Mouse (Mus musculus): Measurements from ENCODE around the gene Gnat1. TPM values are rescaled to one million over a fixed set of nuclear protein-coding genes. Genes with fewer than 3 reads are reported as not detected.

Gnat1 gene
- total RNA-seq, 1 experiment from 2014 or later, result not detected

DNA sequence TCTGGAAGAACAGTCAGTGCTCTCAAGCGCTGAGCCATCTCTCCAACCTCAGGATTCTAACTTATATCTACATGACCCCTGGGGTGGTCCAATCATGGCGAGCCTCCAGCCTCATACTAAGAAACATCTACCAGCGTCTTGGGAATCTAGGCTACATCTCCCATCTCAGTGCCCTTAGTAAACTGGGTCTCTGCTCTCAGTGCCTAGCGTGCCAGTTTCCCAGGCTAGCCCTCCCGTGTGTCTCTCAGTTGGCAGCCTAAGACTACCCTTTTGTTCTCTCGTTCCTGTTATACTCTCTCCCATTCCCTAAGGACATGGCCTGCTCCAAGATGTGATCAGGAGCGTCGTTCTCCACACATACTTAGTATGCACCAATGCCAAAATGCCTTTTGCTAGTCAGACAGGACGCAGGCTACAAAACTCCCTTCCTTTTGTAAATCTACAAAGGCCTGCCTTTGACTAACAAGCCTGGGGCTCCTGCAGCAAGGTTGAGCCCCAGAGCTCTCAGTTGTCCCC is 48.1 kb downstream of the Gnat1 start:
- ATAC-seq (replicated peaks; ENCODE audit: low read depth, poor library complexity, severe bottlenecking), result no peak

DNA sequence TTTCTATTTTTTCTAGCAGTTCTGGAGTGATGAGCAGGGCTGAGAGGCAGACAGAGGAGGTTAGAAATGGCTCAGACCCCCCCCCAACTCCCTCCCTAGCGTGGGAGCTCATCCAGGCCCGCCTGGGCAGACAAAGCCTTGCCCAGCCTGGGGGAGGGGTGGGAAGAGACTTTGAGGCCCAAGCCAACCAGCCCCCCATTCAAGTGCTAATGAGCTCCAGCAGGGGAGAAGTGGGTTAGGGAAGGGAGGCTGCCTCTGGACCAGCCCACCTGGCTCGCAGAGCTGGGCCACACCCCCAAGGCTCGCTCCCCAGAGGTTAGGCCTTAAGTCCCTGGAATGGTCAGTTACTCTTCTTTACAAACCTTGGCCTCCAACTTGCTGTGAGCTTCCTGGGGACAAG is 48.9 kb downstream of the Gnat1 start:
- no peak for ATAC-seq (replicated peaks; ENCODE audit: low read depth, poor library complexity, severe bottlenecking)

DNA sequence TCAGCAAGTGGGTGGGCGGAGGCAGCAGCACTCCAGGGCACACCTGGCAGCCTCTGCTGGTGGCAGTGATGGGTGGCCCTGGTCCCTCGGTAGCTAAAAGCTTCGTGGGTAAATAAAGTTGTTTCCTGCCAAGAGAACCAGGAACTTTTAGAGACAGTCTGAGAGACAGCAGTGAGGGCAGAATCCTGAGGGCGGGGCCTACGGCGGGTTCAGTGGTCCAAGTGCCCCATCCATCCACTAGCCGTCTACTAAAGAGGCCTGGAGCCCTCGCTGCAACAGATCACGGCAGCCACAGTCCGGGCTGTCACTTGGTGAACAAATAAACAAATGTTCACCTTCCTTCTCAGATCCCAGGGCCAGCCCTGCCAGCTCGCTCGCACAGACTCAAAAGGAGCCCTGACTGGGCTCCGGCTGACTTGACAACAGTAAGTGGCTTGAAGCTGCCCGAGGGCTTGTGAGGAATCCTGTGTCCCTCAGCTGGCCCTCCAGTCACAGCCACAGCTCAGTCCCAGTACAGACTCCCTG is 49.5 kb downstream of the Gnat1 start:
- no peak for ATAC-seq (replicated peaks; ENCODE audit: low read depth, poor library complexity, severe bottlenecking)

DNA sequence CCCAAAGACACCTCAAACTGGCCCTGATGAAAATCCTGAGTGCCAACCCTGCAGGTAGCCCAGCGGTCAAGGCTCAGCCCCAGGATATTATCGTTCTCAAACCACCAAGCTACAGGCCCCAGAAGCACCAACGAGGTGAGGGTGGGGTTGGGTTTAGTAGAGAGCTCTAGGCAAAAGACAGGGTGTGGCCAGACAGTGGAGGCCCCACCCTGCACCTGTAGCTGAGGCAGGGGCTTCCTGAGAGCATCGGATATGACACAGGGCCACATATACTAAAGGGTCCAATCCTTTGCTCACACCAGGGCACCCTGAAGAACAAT is 50.1 kb downstream of the Gnat1 start:
- ATAC-seq (replicated peaks; ENCODE audit: low read depth, poor library complexity, severe bottlenecking), result no peak

DNA sequence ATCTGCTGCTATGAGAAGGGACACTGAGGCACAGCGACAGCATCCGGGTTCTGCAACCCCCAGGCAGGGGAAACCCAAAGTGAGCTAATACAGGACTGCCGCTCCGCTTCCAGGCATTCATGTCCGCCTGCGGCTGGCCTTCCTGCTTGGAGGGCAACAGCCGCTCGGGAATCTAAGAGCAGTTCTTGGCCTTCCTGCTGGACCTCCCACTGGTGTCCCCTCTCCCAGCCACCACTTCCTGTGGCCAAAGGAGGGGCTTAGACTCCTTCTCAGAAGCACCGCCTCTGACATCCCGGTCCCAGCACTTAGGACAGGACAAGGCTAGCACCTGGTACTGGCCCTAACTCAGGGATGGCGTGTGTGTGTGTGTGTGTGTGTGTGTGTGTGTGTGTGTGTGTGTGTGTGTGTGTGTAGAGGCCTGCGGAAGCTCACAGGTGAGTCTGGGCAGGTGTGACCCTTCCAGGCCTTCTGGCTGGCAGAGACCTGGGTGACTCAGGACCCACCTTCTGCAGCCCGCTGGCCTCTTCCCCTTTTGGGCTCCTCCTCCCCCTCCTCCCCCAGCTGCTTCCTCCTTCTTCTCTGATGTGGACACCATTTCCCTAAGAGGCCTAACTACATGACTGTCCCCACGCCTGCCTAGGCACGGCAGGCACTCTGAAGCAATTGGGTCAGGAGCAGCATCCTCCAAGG is 50.6 kb downstream of the Gnat1 start:
- peak; percentile 51 for ATAC-seq (replicated peaks; ENCODE audit: low read depth, poor library complexity, severe bottlenecking)

DNA sequence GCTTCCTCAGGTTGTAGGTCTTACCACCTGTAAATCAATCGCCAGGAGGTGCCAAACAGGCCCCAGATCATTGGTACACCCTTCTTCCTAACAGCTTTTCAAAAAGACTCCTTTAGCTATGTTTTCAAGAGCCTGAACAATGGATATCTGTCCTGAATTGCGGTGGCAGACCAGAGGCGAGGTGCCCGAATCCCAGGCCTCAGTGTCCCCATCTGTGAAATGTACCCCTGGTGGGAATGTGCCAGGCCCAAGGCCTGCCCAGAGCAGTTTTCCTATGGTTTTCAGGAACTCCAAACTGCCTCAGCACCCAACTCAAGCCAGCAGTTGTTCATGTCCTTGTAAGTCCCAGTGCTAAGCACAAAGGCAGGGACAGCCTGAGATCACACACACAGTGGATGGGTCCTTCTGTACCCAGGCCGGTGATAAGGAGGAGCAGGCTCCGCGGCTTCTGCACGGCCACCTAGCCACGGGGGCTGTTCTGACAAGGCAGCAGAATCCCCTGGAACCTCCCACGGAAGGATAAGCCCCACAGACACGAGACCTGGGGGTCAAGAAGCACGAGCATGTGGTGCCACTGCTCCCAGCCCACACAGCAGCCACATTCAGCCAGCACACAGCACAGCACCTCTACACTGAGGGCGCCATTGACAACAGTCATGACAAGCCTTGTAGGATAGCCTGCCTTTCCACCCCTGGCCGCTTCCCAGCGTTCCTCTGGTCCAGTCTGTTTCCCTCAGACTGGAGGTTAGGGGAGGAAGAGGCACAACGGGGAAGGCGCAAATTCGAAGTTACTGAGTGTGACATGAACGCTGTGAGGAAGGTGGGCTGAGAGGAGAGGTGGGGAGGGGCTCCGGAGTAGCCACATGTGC is 51.9 kb downstream of the Gnat1 start:
- ATAC-seq (replicated peaks; ENCODE audit: low read depth, poor library complexity, severe bottlenecking), result no peak

DNA sequence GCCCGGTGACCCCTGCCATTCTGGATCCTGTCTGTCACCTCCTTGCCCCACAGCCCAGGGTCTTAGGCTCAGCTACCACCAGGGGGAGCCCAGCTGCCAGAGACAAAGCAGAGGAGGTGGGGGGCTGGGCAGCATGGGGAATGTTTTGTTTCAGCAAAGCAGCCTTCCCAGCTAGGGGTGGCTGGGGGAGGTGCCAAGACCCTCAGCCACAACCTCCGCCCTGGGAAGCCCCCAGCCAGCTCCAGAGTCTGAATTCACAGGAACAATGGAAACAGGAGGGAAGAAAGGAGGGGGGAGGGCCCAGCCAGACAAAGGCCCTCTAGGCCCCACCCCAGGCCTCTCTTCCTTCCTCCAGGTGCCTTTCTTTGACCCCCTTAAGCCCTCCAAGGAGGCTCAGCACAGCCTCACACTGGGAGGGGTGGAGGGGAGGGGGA is 52.7 kb downstream of the Gnat1 start:
- ATAC-seq (replicated peaks; ENCODE audit: low read depth, poor library complexity, severe bottlenecking), result peak; percentile 47

DNA sequence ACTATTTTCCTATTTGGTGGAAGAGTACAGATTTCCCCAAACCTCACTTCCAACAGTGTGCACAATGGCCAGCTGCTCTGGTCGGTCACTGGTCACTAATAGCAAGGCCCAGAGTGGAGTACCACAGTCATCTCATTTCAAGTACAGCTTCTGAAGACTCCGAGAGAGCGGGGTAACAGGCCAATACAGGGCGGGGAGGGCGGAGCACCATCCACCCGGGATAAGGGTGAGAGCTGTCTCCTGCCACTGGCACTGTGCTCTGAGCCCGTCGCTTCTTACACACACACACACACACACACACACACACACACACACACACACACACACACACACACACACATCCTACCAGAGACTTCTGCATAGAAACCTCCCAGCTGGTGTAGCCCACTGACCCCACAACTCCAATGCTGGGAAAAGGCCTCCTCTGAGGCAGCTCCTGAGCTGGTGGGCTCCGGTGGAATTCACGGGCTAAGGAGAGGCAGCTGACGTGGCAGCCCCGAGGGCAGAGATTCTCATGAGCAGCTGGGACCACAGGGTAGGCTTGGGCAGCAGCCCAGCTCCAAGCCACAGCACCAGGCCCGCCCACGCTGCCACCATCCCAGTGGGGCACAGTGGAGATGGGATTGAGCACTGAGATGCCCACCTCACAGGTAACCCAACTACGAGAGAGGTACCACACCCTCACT is 53.2 kb downstream of the Gnat1 start:
- ATAC-seq (replicated peaks; ENCODE audit: low read depth, poor library complexity, severe bottlenecking), result peak; percentile 3; the same call in 1 of the 2 replicates

DNA sequence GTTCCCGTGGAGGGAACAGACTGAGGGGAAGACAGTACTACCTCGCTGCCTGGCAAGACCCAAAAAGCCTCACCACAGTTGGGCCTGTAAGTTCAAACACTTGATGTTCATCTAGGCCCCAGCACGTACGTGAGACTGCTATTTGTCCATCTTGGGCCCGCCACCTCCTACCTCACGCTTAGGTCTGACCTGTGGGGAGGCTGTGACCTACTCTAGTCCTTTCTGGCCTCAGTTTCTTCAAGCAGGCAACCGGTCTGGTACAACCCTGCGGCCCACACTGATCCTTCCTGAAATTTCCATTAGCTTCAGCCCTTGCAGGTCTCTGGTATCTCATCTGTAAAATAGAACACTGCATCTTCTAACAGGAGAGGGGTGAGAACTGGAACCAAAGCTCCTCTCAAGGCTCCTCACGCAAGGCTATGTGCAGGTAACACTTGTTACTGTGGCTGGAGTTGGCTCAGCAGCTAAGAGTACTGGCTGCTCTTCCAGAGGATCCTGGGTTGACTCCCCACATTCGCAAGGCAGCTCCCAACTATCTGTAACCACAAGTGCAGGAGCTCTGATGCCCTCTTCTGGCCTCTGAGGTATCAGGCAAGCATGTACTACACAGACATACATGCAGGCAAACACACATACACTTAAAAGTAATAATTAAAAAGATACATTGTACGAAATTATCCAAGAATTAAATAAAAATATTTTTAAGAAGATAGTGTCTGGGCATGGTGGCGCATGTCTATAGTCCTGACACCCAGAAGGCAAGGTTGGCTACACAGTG is 54.0 kb downstream of the Gnat1 start:
- no peak for ATAC-seq (replicated peaks; ENCODE audit: low read depth, poor library complexity, severe bottlenecking)

DNA sequence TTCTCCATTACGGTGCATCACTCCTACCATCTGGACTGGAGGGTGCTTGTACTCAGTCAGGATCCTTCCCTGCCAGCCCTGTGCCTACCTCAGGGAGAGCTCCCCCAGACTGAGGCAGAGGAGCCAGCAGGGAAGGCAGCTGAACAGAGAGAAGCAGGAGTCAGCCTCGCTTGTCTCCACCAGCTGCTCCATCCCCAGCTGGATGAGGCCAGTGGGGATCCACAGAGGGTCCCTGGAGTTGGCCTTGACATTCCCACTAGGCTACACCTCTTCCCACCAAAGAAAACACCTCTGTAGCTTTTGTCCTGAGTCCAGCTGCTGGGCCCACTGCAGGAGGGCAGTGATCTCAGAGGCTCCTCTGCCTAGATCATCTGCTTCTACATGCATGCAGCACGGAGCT is 54.6 kb downstream of the Gnat1 start:
- ATAC-seq (replicated peaks; ENCODE audit: low read depth, poor library complexity, severe bottlenecking), result peak; percentile 5; the same call in 1 of the 2 replicates

DNA sequence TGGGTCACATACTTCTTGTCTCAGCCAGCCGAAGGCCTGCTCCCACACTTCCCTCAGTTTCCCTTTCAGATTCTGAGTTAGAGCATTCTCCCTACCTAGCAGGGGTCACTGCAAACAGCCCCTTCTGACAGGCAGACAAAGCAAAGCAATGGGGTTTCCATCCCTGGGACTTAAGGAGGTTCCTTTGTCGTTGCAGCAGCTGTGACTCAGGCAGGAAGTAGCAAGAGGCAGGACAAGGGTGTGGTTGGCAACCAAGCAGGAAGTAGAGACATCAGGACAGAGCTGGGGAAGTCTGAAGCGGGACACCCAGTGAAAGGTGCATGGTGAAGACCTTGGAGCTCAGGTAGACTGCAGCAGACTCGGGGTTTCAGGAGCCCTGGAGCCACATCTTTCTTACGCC is 55.0 kb downstream of the Gnat1 start:
- peak; percentile 48 for ATAC-seq (replicated peaks; ENCODE audit: low read depth, poor library complexity, severe bottlenecking)

Other genes starting within 250 kb of the Gnat1 start
- gene Tmem115, start 145.8 kb downstream of the Gnat1 start, total RNA-seq (2017), result 15.1 and 17.2 TPM in 2 replicates
- gene Cyb561d2, start 137.5 kb downstream of the Gnat1 start, total RNA-seq (2017), result 13.7 and 33.9 TPM in 2 replicates
- gene Nprl2, start 137.5 kb downstream of the Gnat1 start, total RNA-seq (2017), result 12.8 and 15.2 TPM in 2 replicates
- gene Zmynd10, start 132.4 kb downstream of the Gnat1 start, total RNA-seq (2017), result not detected in 2 replicates
- gene Rassf1, start 128.2 kb downstream of the Gnat1 start, total RNA-seq (2017), result 29.3 and 37.4 TPM in 2 replicates
- gene Tusc2, start 116.5 kb downstream of the Gnat1 start, total RNA-seq (2017), result 11.8 and 14.8 TPM in 2 replicates
- 6.9 and 7.2 TPM in 2 replicates for gene Hyal2, start 111.8 kb downstream of the Gnat1 start, total RNA-seq (2017)
- gene Hyal1, start 102.8 kb downstream of the Gnat1 start, total RNA-seq (2017), result 0.53 and 1.2 TPM in 2 replicates
- 13.3 TPM in 2 replicates for gene Naa80, start 100.8 kb downstream of the Gnat1 start, total RNA-seq (2017)
- 0.87 and 3.9 TPM in 2 replicates for gene Hyal3, start 98.9 kb downstream of the Gnat1 start, total RNA-seq (2017)
- 59.3 and 59.7 TPM in 2 replicates for gene Ifrd2, start 92.1 kb downstream of the Gnat1 start, total RNA-seq (2017)
- gene Sema3b, start 70.5 kb downstream of the Gnat1 start, total RNA-seq (2017), result not detected in 2 replicates
- gene Gnai2, start 44.3 kb downstream of the Gnat1 start, total RNA-seq (2017), result 319 and 345 TPM in 2 replicates
- gene Slc38a3, start 10.2 kb downstream of the Gnat1 start, total RNA-seq (2017), result not detected in 2 replicates
- gene Sema3f, start 30.8 kb upstream of the Gnat1 start, total RNA-seq (2017), result 0.23 TPM in 1 of 2 replicates, not detected in the other
- 188 and 222 TPM in 2 replicates for gene Rbm5, start 91.3 kb upstream of the Gnat1 start, total RNA-seq (2017)
- gene Rbm6, start 193.5 kb upstream of the Gnat1 start, total RNA-seq (2017), result 173 and 180 TPM in 2 replicates
- 11.1 and 16.3 TPM in 2 replicates for gene Mon1a, start 208.4 kb upstream of the Gnat1 start, total RNA-seq (2017)
- 0.41 TPM in 1 of 2 replicates, not detected in the other for gene Mst1r, start 227.2 kb upstream of the Gnat1 start, total RNA-seq (2017)
- gene Actl11, start 248.8 kb upstream of the Gnat1 start, total RNA-seq (2017), result not detected in 2 replicates

Data from common myeloid progenitor, adult 5-6 weeks (primary cell).